Mouse (Mus musculus) ES-Bruce4 (cell line): ENCODE data around the gene Cpvl.

Source experiments
- CTCF ChIP-seq: IDR thresholded peaks from one replicate; pipeline ENCODE4 v1.8.1; 2011; ENCODE audit warnings: low read depth, low read length
- POLR2A ChIP-seq: IDR thresholded peaks from one replicate; pipeline ENCODE4 v1.8.1; 2011; ENCODE audit warnings: low read length; ENCODE audit not compliant: insufficient read depth

GRCm38 (mm10) chr6:53883405-53883804 lies 95.1 kb downstream of the Cpvl start:
- TF ChIP-seq POLR2A, result no peak
- no peak for TF ChIP-seq CTCF
